Mouse (Mus musculus): ENCODE results near the gene Hyal1.
"Not testable (repeated sequence)": the region's sequence is repeated elsewhere in the genome, so short reads cannot be mapped to it uniquely, and the experiment has no call there.

Hyal1 gene

GRCm38 (mm10) chr9:107573774-107574173 lies 3.0 kb upstream of the Hyal1 start:
- not testable (repeated sequence) for DNase-seq

GRCm38 (mm10) chr9:107575579-107576356 lies 959 bp upstream of the Hyal1 start:
- DNase-seq = peak in 1 of 2 experiments; percentile 44

- no peak for DNase-seq
These were observed 1.1 kb downstream of the Hyal1 start for GRCm38 (mm10) chr9:107577871-107578270.

- no peak for DNase-seq
These were observed 1.9 kb downstream of the Hyal1 start, which contains the start of gene Naa80 for GRCm38 (mm10) chr9:107578587-107578986. TSS of gene Naa80 (plus strand) at chr9:107578887.

GRCm38 (mm10) chr9:107579023-107579900 lies 2.5 kb downstream of the Hyal1 start:
- peak; percentile 47 to 70 for DNase-seq

GRCm38 (mm10) chr9:107580501-107581317 lies 4.0 kb downstream of the Hyal1 start, which contains the start of gene Hyal3:
TSS of gene Hyal3 (plus strand) at chr9:107580818.
- peak; percentile 86 to 94 for DNase-seq

GRCm38 (mm10) chr9:107581584-107581983 lies 4.9 kb downstream of the Hyal1 start:
- DNase-seq = no peak

GRCm38 (mm10) chr9:107582509-107583062 lies 5.9 kb downstream of the Hyal1 start:
- DNase-seq = peak in 1 of 2 experiments; percentile 25

- no peak for DNase-seq
These were observed 6.4 kb downstream of the Hyal1 start for GRCm38 (mm10) chr9:107583174-107583573.

GRCm38 (mm10) chr9:107586504-107586903 lies 9.8 kb downstream of the Hyal1 start:
- peak in 1 of 2 experiments; percentile 34 for DNase-seq

- DNase-seq = peak; percentile 95 to 100
These were observed 10.5 kb downstream of the Hyal1 start, which contains the start of gene Ifrd2 for GRCm38 (mm10) chr9:107586974-107587832. TSS of gene Ifrd2 (plus strand) at chr9:107587642.

- no peak for DNase-seq
These were observed 11.3 kb downstream of the Hyal1 start for GRCm38 (mm10) chr9:107587833-107588639.

GRCm38 (mm10) chr9:107590058-107590772 lies 13.5 kb downstream of the Hyal1 start:
- peak in 1 of 2 experiments; percentile 45 for DNase-seq

- no peak for DNase-seq
These were observed 14.0 kb downstream of the Hyal1 start for GRCm38 (mm10) chr9:107590773-107591060.

GRCm38 (mm10) chr9:107593101-107593976 lies 16.6 kb downstream of the Hyal1 start:
- DNase-seq = peak; percentile 88 to 93

- DNase-seq = no peak
These were observed 17.7 kb downstream of the Hyal1 start for GRCm38 (mm10) chr9:107594281-107595062.

GRCm38 (mm10) chr9:107596619-107597569 lies 20.2 kb downstream of the Hyal1 start:
- no peak for DNase-seq
